Mouse (Mus musculus): ENCODE measurements around the gene Gpr89.

- no peak for TF ChIP-seq CTCF (IDR thresholded peaks at IDR 0.05; ENCODE audit: extremely low read depth, insufficient read depth, low read length)
- no peak for TF ChIP-seq POLR2A (IDR thresholded peaks at IDR 0.05; ENCODE audit: extremely low read depth, insufficient read depth, low read length)
Observed at GRCm38 (mm10) chr3:96823701-96824100, 81.4 kb downstream of the Gpr89 start.
